Mouse (Mus musculus) midbrain, embryonic 13.5 days (tissue): Measurements from ENCODE around the gene Cul1. TPM values are rescaled to one million over a fixed set of nuclear protein-coding genes. Genes with fewer than 3 reads are reported as not detected.

ENCODE experiments used
- ATAC-seq: fragments of 200-750 bp; cut with Nextera tagmentation; 2 replicates; pipeline ENCODE4 v1.8.0; 2017; ENCODE audit warnings: mild to moderate bottlenecking, moderate TSS enrichment, moderate library complexity
- H3K27ac ChIP-seq: fragments of 300-500 bp; sonication (generic); 2 replicates; pipeline ENCODE4 v1.5.1; 2015; ENCODE audit warnings: inconsistent platforms, mild to moderate bottlenecking, moderate library complexity
- H3K27me3 ChIP-seq: fragments of 300-500 bp; sonication (generic); 2 replicates; pipeline ENCODE4 v1.6.1; 2015; ENCODE audit warnings: mild to moderate bottlenecking, inconsistent platforms
- H3K36me3 ChIP-seq: fragments of 300-500 bp; sonication (generic); 2 replicates; pipeline ENCODE4 v1.6.1; 2015; ENCODE audit warnings: mild to moderate bottlenecking, inconsistent platforms
- H3K4me1 ChIP-seq: fragments of 300-500 bp; sonication (generic); replicated peaks from 2 replicates; pipeline ENCODE4 v1.6.1; 2015; ENCODE audit warnings: inconsistent platforms
- H3K4me2 ChIP-seq: fragments of 300-500 bp; sonication (generic); replicated peaks from 2 replicates; pipeline ENCODE4 v1.6.1; 2015; ENCODE audit warnings: moderate library complexity, mild to moderate bottlenecking, inconsistent platforms
- H3K4me3 ChIP-seq: fragments of 300-500 bp; sonication (generic); replicated peaks from 2 replicates; pipeline ENCODE4 v1.5.1; 2015; ENCODE audit warnings: mild to moderate bottlenecking, inconsistent platforms
- H3K9ac ChIP-seq: fragments of 300-500 bp; sonication (generic); replicated peaks from 2 replicates; pipeline ENCODE4 v1.6.1; 2015; ENCODE audit warnings: mild to moderate bottlenecking, inconsistent platforms
- H3K9me3 ChIP-seq: fragments of 300-500 bp; sonication (generic); 2 replicates; pipeline ENCODE4 v1.6.1; 2016; ENCODE audit warnings: mild to moderate bottlenecking, inconsistent platforms
- WGBS: fragments of 180-500 bp; shearing (Covaris S2); methylation state at CpG from one replicate; pipeline ENCODE4 v1.1.7; 2015; 5-methylcytosine and 5-hydroxymethylcytosine counted together
- polyA plus RNA-seq: library from polyadenylated mRNA; unstranded; fragments of >200 nt; fragmentation: Nextera tagmentation; extraction: Ambion mirVana; gene quantifications from 2 replicates; pipeline ENCODE4 v1.2.1, GENCODE M21; 2015

Gene Cul1
- polyA plus RNA-seq, 1 experiment from 2014 or later: 138 TPM

GRCm38 (mm10) chr6:47565326-47566035, 112.3 kb downstream of the Cul1 start:
- 85% methylated on average over 1 of the region's 1 CpGs for WGBS
- H3K4me3 ChIP-seq: no peak overlapping the region
- no peak for ATAC-seq
- H3K27me3 ChIP-seq: no peaks in the 10 kb centered on the region
- no peak overlapping the region for H3K9ac ChIP-seq
- no peaks in the 10 kb centered on the region for H3K4me1 ChIP-seq
- no peak overlapping the region for H3K27ac ChIP-seq
- H3K4me2 ChIP-seq: no peak overlapping the region
- no peaks in the 10 kb centered on the region for H3K9me3 ChIP-seq
- peaks cover 68% of the 10 kb centered on the region for H3K36me3 ChIP-seq

GRCm38 (mm10) chr6:47572887-47573286, 119.7 kb downstream of the Cul1 start:
- H3K9me3 ChIP-seq: no peaks in the 10 kb centered on the region
- no peak for ATAC-seq
- WGBS: 96% methylated on average over 2 of the region's 2 CpGs
- no peaks in the 10 kb centered on the region for H3K27me3 ChIP-seq
- no peak overlapping the region for H3K4me2 ChIP-seq
- no peaks in the 10 kb centered on the region for H3K4me1 ChIP-seq
- H3K4me3 ChIP-seq: no peak overlapping the region
- no peak overlapping the region for H3K27ac ChIP-seq
- H3K9ac ChIP-seq: no peak overlapping the region
- peaks cover 36% of the 10 kb centered on the region for H3K36me3 ChIP-seq

Other genes with a start within 250 kb of the Cul1 start
- 150 and 153 TPM in 2 replicates for gene Ezh2, start 141.9 kb downstream of the Cul1 start, polyA plus RNA-seq